Mouse (Mus musculus): ENCODE measurements around the gene Tmem178. TPM values are rescaled to one million over a fixed set of nuclear protein-coding genes. Genes with fewer than 3 reads are reported as not detected.
"Not testable (repeated sequence)": the region's sequence is repeated elsewhere in the genome, so short reads cannot be mapped to it uniquely, and the experiment has no call there.

Gene Tmem178
- polyA plus RNA-seq, 1 experiment from 2014 or later = 2.0 TPM

GRCm38 (mm10) chr17:80939833-80940232 is 4.6 kb upstream of the Tmem178 start:
- no peak for TF ChIP-seq EP300 (optimal IDR thresholded peaks at IDR 0.05)
- no peak for TF ChIP-seq CTCF (IDR thresholded peaks at IDR 0.05; ENCODE audit: low read depth)
- 86% methylated on average over 7 of the region's 7 CpGs for WGBS
- no peak for ATAC-seq (ENCODE audit: low FRiP score, low TSS enrichment)

GRCm38 (mm10) chr17:80941857-80942256 is 2.6 kb upstream of the Tmem178 start:
- no peak for DNase-seq (ENCODE audit: low spot score)
- Histone ChIP-seq H3K27ac (replicated peaks) (no peak overlapping the region), H3K4me1 (replicated peaks; ENCODE audit: control insufficient read depth, insufficient read depth) (no peaks in the 10 kb centered on the region), H3K9ac (ENCODE audit: low read length) (no peak overlapping the region), H3K36me3 (ENCODE audit: control insufficient read depth, insufficient read depth, low read length) (no peaks in the 10 kb centered on the region), H3K27me3 (ENCODE audit: control insufficient read depth, insufficient read depth, low read length) (no peaks in the 10 kb centered on the region), H3K9me3 (ENCODE audit: control insufficient read depth, low read length) (no peaks in the 10 kb centered on the region), H3K4me3 (ENCODE audit: low read depth, low read length) (no peak overlapping the region), H3K4me2 (replicated peaks; ENCODE audit: low read depth) (no peak overlapping the region)
- no peak for ATAC-seq (ENCODE audit: low FRiP score, low TSS enrichment)
- TF ChIP-seq EP300 (optimal IDR thresholded peaks at IDR 0.05) (no peak), CTCF (IDR thresholded peaks at IDR 0.05; ENCODE audit: low read depth) (no peak)
- WGBS = 59% methylated on average over 11 of the region's 11 CpGs

More at GRCm38 (mm10) chr17:80939833-80940232, 4.6 kb upstream of the Tmem178 start:
- Histone ChIP-seq H3K36me3 (ENCODE audit: control insufficient read depth, insufficient read depth, low read length) (no peaks in the 10 kb centered on the region), H3K4me2 (replicated peaks; ENCODE audit: low read depth) (no peak overlapping the region), H3K9me3 (ENCODE audit: control insufficient read depth, low read length) (no peaks in the 10 kb centered on the region), H3K27ac (replicated peaks) (no peak overlapping the region), H3K4me3 (ENCODE audit: low read depth, low read length) (no peak overlapping the region), H3K9ac (ENCODE audit: low read length) (no peak overlapping the region), H3K27me3 (ENCODE audit: control insufficient read depth, insufficient read depth, low read length) (no peaks in the 10 kb centered on the region), H3K4me1 (replicated peaks; ENCODE audit: control insufficient read depth, insufficient read depth) (no peaks in the 10 kb centered on the region)
- DNase-seq (ENCODE audit: low spot score) = no peak

- WGBS = 21% methylated on average over 13 of the region's 26 CpGs
- Histone ChIP-seq H3K4me3 (ENCODE audit: low read depth, low read length) (peak overlapping the region; percentile 64), H3K4me1 (replicated peaks; ENCODE audit: control insufficient read depth, insufficient read depth) (no peaks in the 10 kb centered on the region), H3K27me3 (ENCODE audit: control insufficient read depth, insufficient read depth, low read length) (no peaks in the 10 kb centered on the region), H3K9ac (ENCODE audit: low read length) (peak overlapping the region; percentile 55; the same call in 1 of the 2 replicates), H3K27ac (replicated peaks) (no peak overlapping the region), H3K4me2 (replicated peaks; ENCODE audit: low read depth) (peak overlapping the region; percentile 99), H3K36me3 (ENCODE audit: control insufficient read depth, insufficient read depth, low read length) (no peaks in the 10 kb centered on the region), H3K9me3 (ENCODE audit: control insufficient read depth, low read length) (no peaks in the 10 kb centered on the region)
- no peak; the same call in 1 of the 2 replicates for ATAC-seq (ENCODE audit: low FRiP score, low TSS enrichment)
- no peak for DNase-seq (ENCODE audit: low spot score)
- no peak for TF ChIP-seq CTCF (IDR thresholded peaks at IDR 0.05; ENCODE audit: low read depth)
- TF ChIP-seq EP300 (optimal IDR thresholded peaks at IDR 0.05) = no peak
Measured at GRCm38 (mm10) chr17:80943835-80944529, 450 bp upstream of the Tmem178 start.

GRCm38 (mm10) chr17:80945510-80945909 is 1.1 kb downstream of the Tmem178 start:
- not testable (repeated sequence) for H3K4me2 ChIP-seq (replicated peaks; ENCODE audit: low read depth); H3K27ac ChIP-seq (replicated peaks); H3K9ac ChIP-seq (ENCODE audit: low read length); H3K4me1 ChIP-seq (replicated peaks; ENCODE audit: control insufficient read depth, insufficient read depth); H3K9me3 ChIP-seq (ENCODE audit: control insufficient read depth, low read length); ATAC-seq (ENCODE audit: low FRiP score, low TSS enrichment); H3K4me3 ChIP-seq (ENCODE audit: low read depth, low read length); DNase-seq (ENCODE audit: low spot score); H3K27me3 ChIP-seq (ENCODE audit: control insufficient read depth, insufficient read depth, low read length); H3K36me3 ChIP-seq (ENCODE audit: control insufficient read depth, insufficient read depth, low read length)
- WGBS = 51% methylated on average over 8 of the region's 8 CpGs

GRCm38 (mm10) chr17:80946091-80946885 is 1.9 kb downstream of the Tmem178 start:
- 67% methylated on average over 5 of the region's 5 CpGs for WGBS
- Histone ChIP-seq H3K36me3 (ENCODE audit: control insufficient read depth, insufficient read depth, low read length) (no peaks in the 10 kb centered on the region), H3K27ac (replicated peaks) (no peak overlapping the region), H3K4me1 (replicated peaks; ENCODE audit: control insufficient read depth, insufficient read depth) (no peaks in the 10 kb centered on the region), H3K9me3 (ENCODE audit: control insufficient read depth, low read length) (no peaks in the 10 kb centered on the region), H3K27me3 (ENCODE audit: control insufficient read depth, insufficient read depth, low read length) (no peaks in the 10 kb centered on the region), H3K4me2 (replicated peaks; ENCODE audit: low read depth) (no peak overlapping the region), H3K4me3 (ENCODE audit: low read depth, low read length) (no peak overlapping the region), H3K9ac (ENCODE audit: low read length) (no peak overlapping the region)
- DNase-seq (ENCODE audit: low spot score) (no peak), ATAC-seq (ENCODE audit: low FRiP score, low TSS enrichment) (no peak)
- no peak for TF ChIP-seq CTCF (IDR thresholded peaks at IDR 0.05; ENCODE audit: low read depth)
- TF ChIP-seq EP300 (optimal IDR thresholded peaks at IDR 0.05) = no peak
